In genomic region chr2:152333345-152334006, GRCm38 (mm10) we compare ENCODE assay signal across 23 mouse cellular contexts. TPM values are rescaled to one million over a fixed set of nuclear protein-coding genes. Genes with fewer than 3 reads are reported as not detected.
DNase-seq lines count a peak whose midpoint lies in the region; ATAC-seq and TF ChIP-seq lines count a peak whose summit lies in the region.
"Had no signal": no experiment of that assay in that cellular context is flagged by ENCODE, and none has a peak within 500 bp of the region (broad histone marks: within the 10 kb centered on the region; RNA-seq: fewer than 3 reads in every experiment).

No protein-coding gene starts in this region.

- TF ChIP-seq POLR2A in liver, adult 2 months (IDR thresholded peaks at IDR 0.05; ENCODE audit: extremely low read depth, insufficient read depth, low read length): no peak

- no peaks in the 10 kb centered on the region for H3K9me3 ChIP-seq in liver, postnatal 0 days (ENCODE audit: low read length)
- H3K9me3 ChIP-seq in forebrain, embryonic 16.5 days (ENCODE audit: control insufficient read depth, low read length): no peaks in the 10 kb centered on the region
- H3K9me3 ChIP-seq: forebrain, embryonic 10.5 days; heart, embryonic 15.5 days; lung, embryonic 15.5 days; midbrain, embryonic 15.5 days; neural tube, embryonic 15.5 days had no signal

- H3K4me1 ChIP-seq in liver, adult 2 months (ENCODE audit: control insufficient read depth, insufficient read depth, low read length): peaks cover 27% of the 10 kb centered on the region
- H3K4me1 ChIP-seq in liver, postnatal 0 days (ENCODE audit: insufficient read depth): peaks cover 31% of the 10 kb centered on the region
- H3K4me1 ChIP-seq in forebrain, embryonic 16.5 days (replicated peaks; ENCODE audit: control insufficient read depth, insufficient read depth, low read length): peaks cover 19% of the 10 kb centered on the region

- TF ChIP-seq CTCF in liver, adult 2 months (IDR thresholded peaks at IDR 0.05; ENCODE audit: low read depth, low read length): no peak
- TF ChIP-seq CTCF in liver, postnatal 0 days (IDR thresholded peaks at IDR 0.05; ENCODE audit: low read depth): no peak

- H3K4me2 ChIP-seq in liver, postnatal 0 days (ENCODE audit: low read depth, low read length): 0 out of 2 replicates have a peak overlapping the region, but pooled peaks have one; percentile 74
- H3K4me2 ChIP-seq in forebrain, embryonic 16.5 days (ENCODE audit: low read length): no peak overlapping the region

- no peak overlapping the region for H3K9ac ChIP-seq in liver, adult 2 months (ENCODE audit: low read depth, low read length)
- H3K9ac ChIP-seq in liver, postnatal 0 days (replicated peaks): no peak overlapping the region
- H3K9ac ChIP-seq in forebrain, embryonic 16.5 days (replicated peaks; ENCODE audit: low read depth, low read length): no peak overlapping the region

- DNase-seq in CD4-positive, CD25-positive, alpha-beta regulatory T cell, adult 2 months (ENCODE audit: low read depth, low spot score): peak; percentile 13
- DNase-seq in liver, adult 2 months (ENCODE audit: extremely low read depth, low read depth, low spot score): peak; percentile 54
- DNase-seq in liver: no peak
- peak; percentile 35 for DNase-seq in induced T-regulatory cell, adult 2 months (ENCODE audit: low read depth)
- DNase-seq in liver, postnatal 0 days: no peak
- no peak for DNase-seq in spleen, postnatal 14 days (ENCODE audit: low spot score in 2 of 2)
- DNase-seq: adrenal gland, postnatal 10 days; cerebellum, adult 9-10 months; gastrocnemius, postnatal 25 days; heart, adult 2 months; heart, postnatal 4 days; kidney, postnatal 4 days; lung, postnatal 36 days; spleen, adult 18-20 months; thymus, postnatal 36 days had no signal

- no peak overlapping the region for H3K4me3 ChIP-seq in liver, adult 2 months (ENCODE audit: insufficient read depth, low read depth, low read length)
- H3K4me3 ChIP-seq in liver, postnatal 0 days (ENCODE audit: low read depth, low read length): no peak overlapping the region
- H3K4me3 ChIP-seq in forebrain, embryonic 16.5 days (replicated peaks; ENCODE audit: low read length): no peak overlapping the region

- ATAC-seq in CD4-positive, CD25-positive, alpha-beta regulatory T cell, adult 4 months: no peak
- no peak for ATAC-seq in liver, postnatal 0 days
- ATAC-seq in forebrain, embryonic 16.5 days: no peak

- 55% methylated on average over 4 of the region's 4 CpGs for WGBS in liver, adult 2 months
- WGBS in liver, postnatal 0 days (ENCODE audit: insufficient replicate concordance): 73% methylated on average over 4 of the region's 4 CpGs
- 79% methylated on average over 4 of the region's 4 CpGs for WGBS in forebrain, embryonic 16.5 days

- no peaks in the 10 kb centered on the region; the same call in 1 of the 2 replicates for H3K79me2 ChIP-seq in liver, adult 2 months (ENCODE audit: control insufficient read depth, insufficient read depth, low read length)

- no peak for TF ChIP-seq EP300 in liver, postnatal 0 days (IDR thresholded peaks at IDR 0.05; ENCODE audit: low read depth)

- no peaks in the 10 kb centered on the region for H3K27me3 ChIP-seq in liver, adult 2 months (ENCODE audit: control insufficient read depth, insufficient read depth, low read length)
- no peaks in the 10 kb centered on the region for H3K27me3 ChIP-seq in liver, postnatal 0 days (ENCODE audit: insufficient read depth, low read length)
- H3K27me3 ChIP-seq in forebrain, embryonic 16.5 days (replicated peaks; ENCODE audit: control insufficient read depth, insufficient read depth, low read length): 0 out of 2 replicates have a peak, but pooled peaks cover 3% of the 10 kb centered on the region
- H3K27me3 ChIP-seq: heart, embryonic 15.5 days; lung, embryonic 15.5 days; midbrain, embryonic 15.5 days; neural tube, embryonic 15.5 days had no signal

- H3K36me3 ChIP-seq in liver, adult 2 months (ENCODE audit: control insufficient read depth, insufficient read depth, low read length): peaks cover 5% of the 10 kb centered on the region; the same call in 1 of the 2 replicates
- H3K36me3 ChIP-seq in liver, postnatal 0 days (replicated peaks; ENCODE audit: insufficient read depth, low read length): peaks cover 10% of the 10 kb centered on the region; the same call in 1 of the 2 replicates
- no peaks in the 10 kb centered on the region for H3K36me3 ChIP-seq in forebrain, embryonic 16.5 days (ENCODE audit: control insufficient read depth, insufficient read depth)
- H3K36me3 ChIP-seq: midbrain, embryonic 15.5 days had no signal

- peak overlapping the region; percentile 15; the same call in 1 of the 2 replicates for H3K27ac ChIP-seq in liver, adult 2 months (replicated peaks; ENCODE audit: insufficient read depth, low read depth, low read length)
- no peak overlapping the region for H3K27ac ChIP-seq in liver, postnatal 0 days (ENCODE audit: low read depth)
- no peak overlapping the region for H3K27ac ChIP-seq in forebrain, embryonic 16.5 days (ENCODE audit: low read length)

RNA-seq across cellular contexts. Expression of gene Rbck1, which starts 1.0 kb away (rescaled TPM):
- polyA plus RNA-seq in CD4-positive, CD25-positive, alpha-beta regulatory T cell, adult 4 months (2017; shearing (Covaris generic)): 10 to 100 TPM; 53.4 to 74.3 TPM
- 43.4 and 47.7 TPM in 2 replicates for total RNA-seq in liver, adult 2 months (2014; rRNA removed)
- polyA plus RNA-seq in liver, adult 2 months (2012; rRNA removed): 92.8 and 107 TPM in 2 replicates
- 30.2 and 31.0 TPM in 2 replicates for polyA plus RNA-seq in liver, postnatal 0 days (2015; fragmentation: Nextera tagmentation; extraction: Ambion mirVana)
- 104 and 111 TPM in 2 replicates for polyA plus RNA-seq in forebrain, embryonic 16.5 days (2015; fragmentation: Nextera tagmentation; extraction: Ambion mirVana)

RNA-seq across cellular contexts. Expression of gene Trib3, which starts 10.4 kb away (rescaled TPM):
- polyA plus RNA-seq in CD4-positive, CD25-positive, alpha-beta regulatory T cell, adult 4 months (2017; shearing (Covaris generic)): 1 to 10 TPM; 2.4 to 5.1 TPM
- 14.7 and 16.2 TPM in 2 replicates for total RNA-seq in liver, adult 2 months (2014; rRNA removed)
- 4.9 and 5.4 TPM in 2 replicates for polyA plus RNA-seq in liver, adult 2 months (2012; rRNA removed)
- 4.1 and 5.5 TPM in 2 replicates for polyA plus RNA-seq in liver, postnatal 0 days (2015; fragmentation: Nextera tagmentation; extraction: Ambion mirVana)
- polyA plus RNA-seq in forebrain, embryonic 16.5 days (2015; fragmentation: Nextera tagmentation; extraction: Ambion mirVana): 0.78 and 1.9 TPM in 2 replicates
- total RNA-seq: common myeloid progenitor, adult 5-6 weeks had no signal

RNA-seq across cellular contexts. Expression of gene Tbc1d20, which starts 39.8 kb away (rescaled TPM):
- polyA plus RNA-seq in CD4-positive, CD25-positive, alpha-beta regulatory T cell, adult 4 months (2017; shearing (Covaris generic)): 10 to 100 TPM; 19.5 to 21.3 TPM
- 13.0 and 15.9 TPM in 2 replicates for total RNA-seq in liver, adult 2 months (2014; rRNA removed)
- 23.6 and 25.1 TPM in 2 replicates for polyA plus RNA-seq in liver, adult 2 months (2012; rRNA removed)
- 7.8 and 8.3 TPM in 2 replicates for polyA plus RNA-seq in liver, postnatal 0 days (2015; fragmentation: Nextera tagmentation; extraction: Ambion mirVana)
- polyA plus RNA-seq in forebrain, embryonic 16.5 days (2015; fragmentation: Nextera tagmentation; extraction: Ambion mirVana): 36.0 and 37.7 TPM in 2 replicates

RNA-seq across cellular contexts. Expression of gene Nrsn2, which starts 43.0 kb away (rescaled TPM):
- not detected for polyA plus RNA-seq in CD4-positive, CD25-positive, alpha-beta regulatory T cell, adult 4 months (2017; shearing (Covaris generic))
- total RNA-seq in liver, adult 2 months (2014; rRNA removed): not detected in 2 replicates
- not detected in 2 replicates for polyA plus RNA-seq in liver, adult 2 months (2012; rRNA removed)
- polyA plus RNA-seq in liver, postnatal 0 days (2015; fragmentation: Nextera tagmentation; extraction: Ambion mirVana): not detected in 2 replicates
- polyA plus RNA-seq in forebrain, embryonic 16.5 days (2015; fragmentation: Nextera tagmentation; extraction: Ambion mirVana): 10.5 and 22.6 TPM in 2 replicates
- total RNA-seq: common myeloid progenitor, adult 5-6 weeks; gastrocnemius, postnatal 25 days; heart, adult 2 months; heart, postnatal 4 days had no signal

Comparison
In these comparisons a context has a peak if more than half of its experiments do, and no peak if none do; other contexts are left out.
1. DNase-seq: peak in CD4-positive, CD25-positive, alpha-beta regulatory T cell, adult 2 months (single experiment), liver, adult 2 months (single experiment) and induced T-regulatory cell, adult 2 months (single experiment); none in liver (single experiment), liver, postnatal 0 days (single experiment) and spleen, postnatal 14 days (0 of 2).